Comparison of ENCODE assay signal across 30 mouse cellular contexts in genomic region chr4:108915101-108915500, GRCm38 (mm10). TPM values are rescaled to one million over a fixed set of nuclear protein-coding genes. Genes with fewer than 3 reads are reported as not detected.
A peak's percentile ranks its signal among the peaks of the same experiment; 100 is the strongest.
DNase-seq lines count a peak whose midpoint lies in the region; ATAC-seq and TF ChIP-seq lines count a peak whose summit lies in the region.
"Had no signal": no experiment of that assay in that cellular context is flagged by ENCODE, and none has a peak within 500 bp of the region (broad histone marks: within the 10 kb centered on the region; RNA-seq: fewer than 3 reads in every experiment).

No protein-coding gene starts in this region.

- 0 out of 2 replicates have a peak overlapping the region, but pooled peaks have one; percentile 11 for H3K4me2 ChIP-seq in heart, embryonic 14.5 days (ENCODE audit: low read length)
- H3K4me2 ChIP-seq in lung, postnatal 0 days (replicated peaks; ENCODE audit: low read depth, low read length): no peak overlapping the region
- H3K4me2 ChIP-seq in myocyte (ENCODE audit: low read depth): peak overlapping the region; percentile 9
- H3K4me2 ChIP-seq: embryonic facial prominence, embryonic 13.5 days; forebrain, embryonic 13.5 days; hindbrain, embryonic 14.5 days; liver, embryonic 15.5 days; midbrain, embryonic 15.5 days; neural tube, embryonic 13.5 days had no signal

- H3K4me3 ChIP-seq in heart, embryonic 14.5 days (ENCODE audit: control insufficient read depth in 1 of 2, insufficient read depth in 1 of 2, low read depth in 1 of 2, low read length in 2 of 2): no peak overlapping the region
- H3K4me3 ChIP-seq in lung, postnatal 0 days (ENCODE audit: low read depth, low read length): no peak overlapping the region
- no peak overlapping the region for H3K4me3 ChIP-seq in myocyte
- H3K4me3 ChIP-seq: embryonic facial prominence, embryonic 13.5 days; erythroblast, embryonic 14.5 days; forebrain, embryonic 13.5 days; limb, embryonic 10.5 days; liver, embryonic 15.5 days; midbrain, embryonic 15.5 days; neural tube, embryonic 13.5 days had no signal

- no peaks in the 10 kb centered on the region for H3K9me3 ChIP-seq in heart, embryonic 14.5 days (ENCODE audit: control insufficient read depth, low read length)
- H3K9me3 ChIP-seq in lung, postnatal 0 days (ENCODE audit: low read length): no peaks in the 10 kb centered on the region
- H3K9me3 ChIP-seq: embryonic facial prominence, embryonic 13.5 days; forebrain, embryonic 13.5 days; limb, embryonic 10.5 days; liver, embryonic 15.5 days; midbrain, embryonic 15.5 days; neural tube, embryonic 13.5 days had no signal

- H3ac ChIP-seq in myocyte (ENCODE audit: control insufficient read depth, insufficient read length): no peak overlapping the region

- TF ChIP-seq CTCF in lung, postnatal 0 days (IDR thresholded peaks at IDR 0.05): no peak

- H3K4me1 ChIP-seq in heart, embryonic 14.5 days (ENCODE audit: control insufficient read depth in 2 of 2, insufficient read depth in 2 of 2, low read length in 2 of 2): peaks cover 7 to 9% of the 10 kb centered on the region in 2 experiments; a peak in 3 of 4 replicates
- peaks cover 5% of the 10 kb centered on the region; the same call in 1 of the 2 replicates for H3K4me1 ChIP-seq in lung, postnatal 0 days (ENCODE audit: insufficient read depth, low read depth, low read length)
- H3K4me1 ChIP-seq: embryonic facial prominence, embryonic 13.5 days; forebrain, embryonic 13.5 days; limb, embryonic 10.5 days; liver, embryonic 15.5 days; midbrain, embryonic 15.5 days had no signal

- ATAC-seq in heart, embryonic 14.5 days (ENCODE audit: insufficient number of reproducible peaks, insufficient read depth, low FRiP score, low read depth): no peak
- ATAC-seq in lung, postnatal 0 days: no peak; the same call in 1 of the 2 replicates
- ATAC-seq: CD4-positive, CD25-positive, alpha-beta regulatory T cell, adult 4 months; forebrain, embryonic 13.5 days; inflammation-experienced regulatory T-cells, adult 6 months; midbrain, embryonic 15.5 days had no signal

- 0 out of 2 replicates have a peak overlapping the region, but pooled peaks have one; percentile 13 for H3K9ac ChIP-seq in heart, embryonic 14.5 days (ENCODE audit: low read length)
- H3K9ac ChIP-seq in lung, postnatal 0 days (replicated peaks; ENCODE audit: low read depth): no peak overlapping the region
- H3K9ac ChIP-seq: embryonic facial prominence, embryonic 13.5 days; forebrain, embryonic 13.5 days; hindbrain, embryonic 14.5 days; liver, embryonic 15.5 days; midbrain, embryonic 15.5 days; neural tube, embryonic 13.5 days had no signal

- H3K27me3 ChIP-seq in heart, embryonic 14.5 days (ENCODE audit: control insufficient read depth, insufficient read depth, low read length): no peaks in the 10 kb centered on the region
- H3K27me3 ChIP-seq in lung, postnatal 0 days (replicated peaks; ENCODE audit: insufficient read depth, low read length): no peaks in the 10 kb centered on the region
- no peaks in the 10 kb centered on the region for H3K27me3 ChIP-seq in myocyte (ENCODE audit: control insufficient read depth, insufficient read depth, insufficient read length)
- H3K27me3 ChIP-seq: embryonic facial prominence, embryonic 13.5 days; forebrain, embryonic 13.5 days; liver, embryonic 15.5 days; midbrain, embryonic 15.5 days; neural tube, embryonic 13.5 days had no signal

- no peak for TF ChIP-seq POLR2A in myocyte (IDR thresholded peaks at IDR 0.05; ENCODE audit: insufficient read length, low read depth)

- H3K36me3 ChIP-seq in heart, embryonic 14.5 days (ENCODE audit: control insufficient read depth, insufficient read depth, low read length): no peaks in the 10 kb centered on the region
- no peaks in the 10 kb centered on the region for H3K36me3 ChIP-seq in lung, postnatal 0 days (ENCODE audit: insufficient read depth, low read length)
- no peaks in the 10 kb centered on the region for H3K36me3 ChIP-seq in myocyte (ENCODE audit: control insufficient read depth, insufficient read depth)
- H3K36me3 ChIP-seq: embryonic facial prominence, embryonic 13.5 days; limb, embryonic 10.5 days; liver, embryonic 15.5 days; midbrain, embryonic 15.5 days; neural tube, embryonic 13.5 days had no signal

- H3K79me2 ChIP-seq in myocyte (ENCODE audit: control insufficient read depth, insufficient read depth): no peaks in the 10 kb centered on the region

- peak; percentile 6 for DNase-seq in adrenal gland, postnatal 14 days
- DNase-seq in adrenal gland, postnatal 36 days: no peak
- no peak for DNase-seq in heart, adult 8-10 months (ENCODE audit: low spot score)
- peak; percentile 10 for DNase-seq in lung, postnatal 0 days (ENCODE audit: low spot score)
- DNase-seq in lung, postnatal 4 days: no peak
- no peak for DNase-seq in cerebellum, postnatal 10 days
- DNase-seq: cerebellum, adult 18-20 months; cerebellum, postnatal 25 days; gastrocnemius, postnatal 14 days; heart, postnatal 4 days; kidney, adult 18-20 months; liver; lung, postnatal 10 days; retina, postnatal 1 day; right cerebral cortex, postnatal 25 days; spleen, adult 18-20 months had no signal

- 33% methylated on average over 11 of the region's 11 CpGs for WGBS in heart, embryonic 14.5 days
- 47% methylated on average over 11 of the region's 11 CpGs for WGBS in lung, postnatal 0 days

- peak overlapping the region in 1 of 2 experiments; percentile 35; a peak in 3 of 4 replicates for H3K27ac ChIP-seq in heart, embryonic 14.5 days (replicated peaks in 1 of 2; ENCODE audit: control insufficient read depth in 1 of 2, insufficient read depth in 1 of 2, low read depth in 2 of 2, low read length in 2 of 2)
- H3K27ac ChIP-seq in lung, postnatal 0 days (ENCODE audit: low read length): no peak overlapping the region
- H3K27ac ChIP-seq: embryonic facial prominence, embryonic 13.5 days; forebrain, embryonic 13.5 days; hindbrain, embryonic 14.5 days; kidney, postnatal 0 days; limb, embryonic 10.5 days; liver, embryonic 15.5 days; midbrain, embryonic 15.5 days; neural tube, embryonic 13.5 days had no signal

- no peak for TF ChIP-seq EP300 in lung, postnatal 0 days (IDR thresholded peaks at IDR 0.05)

TF ChIP-seq in myocyte, 11 proteins besides CTCF, POLR2A, EP300 and RAD21:
- TF ChIP-seq E2F4 (IDR thresholded peaks at IDR 0.05; ENCODE audit: insufficient read depth) (no peak), TCF12 (IDR thresholded peaks at IDR 0.05; ENCODE audit: insufficient read depth, poor library complexity, severe bottlenecking) (no peak), MYOD1 (IDR thresholded peaks at IDR 0.05; ENCODE audit: control insufficient read depth in 1 of 3, insufficient read length in 2 of 3, low read depth in 2 of 3) (no peak), REST (IDR thresholded peaks at IDR 0.05; ENCODE audit: insufficient read depth, insufficient read length) (no peak), SRF (IDR thresholded peaks at IDR 0.05; ENCODE audit: control insufficient read depth, insufficient read length, low read depth) (no peak), MAX (IDR thresholded peaks at IDR 0.05; ENCODE audit: low read depth) (no peak), TCF3 (IDR thresholded peaks at IDR 0.05; ENCODE audit: insufficient read length, low read depth) (no peak), USF1 (IDR thresholded peaks at IDR 0.05; ENCODE audit: low read depth) (no peak)

RNA-seq across cellular contexts. Expression of gene Rab3b, which starts 36.2 kb away (rescaled TPM):
- total RNA-seq in adrenal gland, postnatal 14 days (2021): 40.1 and 50.7 TPM in 2 replicates
- 10 to 100 TPM; 30.7 to 37.6 TPM for total RNA-seq in adrenal gland, postnatal 36 days (2021)
- 5.0 and 6.6 TPM in 2 replicates for polyA plus RNA-seq in heart, embryonic 14.5 days (2014; fragmentation: Nextera tagmentation; extraction: Ambion mirVana)
- total RNA-seq in heart, adult 8-10 months (2022): 1 to 10 TPM in 3 of 4 experiments, under 1 TPM in 1; 0.57 to 1.7 (median 1.4) TPM
- polyA plus RNA-seq in lung, postnatal 0 days (2015; fragmentation: Nextera tagmentation; extraction: Ambion mirVana): 3.0 and 3.2 TPM in 2 replicates
- polyA plus RNA-seq in myocyte (2012; fragmentation: generic; extraction: Trizol): 0.23 TPM
- total RNA-seq: megakaryocyte-erythroid progenitor cell, adult 5-6 weeks had no signal
- polyA plus RNA-seq: CD4-positive, CD25-positive, alpha-beta regulatory T cell, adult 4 months; erythroblast, embryonic 14.5 days had no signal

Comparison
In these comparisons a context has a peak if more than half of its experiments do, and no peak if none do; other contexts are left out.
1. DNase-seq: peak in adrenal gland, postnatal 14 days (single experiment) and lung, postnatal 0 days (single experiment); none in adrenal gland, postnatal 36 days (0 of 2), heart, adult 8-10 months (single experiment), lung, postnatal 4 days (0 of 2) and cerebellum, postnatal 10 days (0 of 2).
2. RNA of gene Rab3b, which starts 36.2 kb away (total RNA-seq): 40.1 to 50.7 TPM in adrenal gland, postnatal 14 days and 30.7 to 37.6 TPM in adrenal gland, postnatal 36 days; 0.57 to 1.7 TPM in heart, adult 8-10 months; every median in the first group is over 10 times any median in the second.